Mouse (Mus musculus): ENCODE measurements around the gene Myo10. TPM values are rescaled to one million over a fixed set of nuclear protein-coding genes. Genes with fewer than 3 reads are reported as not detected.

The Myo10 gene
- total RNA-seq, 2 experiments from 2014 or later, result 36.9 to 43.8 TPM

DNA sequence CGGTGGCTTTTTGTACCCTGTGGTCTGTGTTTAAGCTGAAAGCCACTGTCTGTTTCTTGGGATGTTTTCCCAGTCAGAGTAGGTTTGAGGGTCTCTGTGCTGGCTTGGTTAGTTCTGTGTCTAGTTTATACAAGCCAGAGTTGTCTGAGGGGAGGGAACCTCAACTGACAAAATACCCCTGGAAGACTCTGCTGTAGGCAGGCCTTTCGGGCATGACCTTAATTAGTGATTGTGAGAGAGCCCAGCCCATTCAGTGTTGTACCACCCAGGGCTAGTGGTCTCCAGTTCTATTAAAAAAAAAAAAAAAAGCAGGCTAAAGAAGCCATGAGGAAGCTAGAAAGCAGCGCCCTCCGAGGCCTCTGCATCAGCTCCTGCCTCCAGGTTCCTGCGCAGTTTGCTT lies 30.0 kb downstream of the Myo10 start:
- DNase-seq, result no peak

GRCm38 (mm10) chr15:25652933-25653332 lies 30.6 kb downstream of the Myo10 start:
- no peak for DNase-seq

DNA sequence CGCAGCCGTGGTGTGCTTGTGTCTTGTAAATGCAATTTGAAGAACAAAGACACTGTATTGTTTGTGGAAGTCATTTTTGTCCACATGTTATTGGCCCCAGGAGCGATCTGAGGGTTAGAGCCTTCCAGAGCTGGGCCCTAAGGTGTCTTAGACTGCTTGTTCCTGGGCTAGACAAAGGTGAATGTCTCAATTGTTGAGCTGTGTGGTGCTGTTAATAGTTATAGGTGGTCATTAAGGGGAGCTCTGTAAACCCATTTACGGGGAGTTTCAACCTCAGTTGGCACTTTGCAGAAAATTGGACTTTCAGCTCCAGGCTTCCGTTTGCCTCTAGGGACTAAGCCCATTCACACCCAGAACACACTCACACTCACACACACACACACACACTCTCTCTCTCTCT lies 31.4 kb downstream of the Myo10 start:
- DNase-seq, result no peak

DNA sequence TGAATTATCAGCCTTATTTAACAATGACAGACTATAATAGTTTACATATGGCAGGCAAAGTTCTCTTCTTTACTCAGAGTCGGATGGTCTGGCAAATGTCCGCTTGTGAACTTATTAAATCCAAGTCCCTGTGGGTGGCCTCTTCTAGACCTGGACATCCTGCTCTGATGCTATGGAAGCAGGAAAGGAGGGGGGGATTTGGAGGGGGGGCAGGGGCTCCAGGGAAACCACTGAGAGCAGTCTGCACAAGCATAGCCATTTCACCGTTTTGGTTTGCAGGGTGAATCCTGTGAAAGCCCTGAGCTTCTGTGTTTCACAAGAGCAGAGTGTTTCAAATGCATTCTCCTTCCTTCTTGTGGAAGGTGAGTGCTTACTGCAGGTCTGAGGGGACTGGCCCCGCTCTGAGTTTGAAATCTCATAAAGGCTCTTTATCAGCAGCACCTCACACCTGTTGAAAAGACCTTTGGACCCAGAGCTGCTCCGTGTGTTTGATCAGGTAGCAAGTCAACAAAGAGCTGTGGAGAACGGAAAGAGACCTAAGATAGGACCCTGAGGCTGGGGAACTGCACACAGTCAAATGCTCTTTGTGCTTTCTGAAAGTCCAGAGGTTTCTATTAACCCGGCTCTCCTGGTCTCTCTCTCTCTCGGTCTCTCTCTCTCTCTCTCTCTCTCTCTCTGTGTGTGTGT lies 40.7 kb downstream of the Myo10 start:
- DNase-seq, result no peak

- no peak for DNase-seq
These were observed 47.2 kb downstream of the Myo10 start for GRCm38 (mm10) chr15:25669283-25670247.

GRCm38 (mm10) chr15:25673231-25673980 lies 51.1 kb downstream of the Myo10 start:
- DNase-seq, result no peak

GRCm38 (mm10) chr15:25674099-25674931 lies 52.0 kb downstream of the Myo10 start:
- no peak for DNase-seq

- no peak for DNase-seq
These were observed 52.6 kb downstream of the Myo10 start for GRCm38 (mm10) chr15:25674932-25675250.

- no peak for DNase-seq
These were observed 53.0 kb downstream of the Myo10 start for GRCm38 (mm10) chr15:25675359-25675758.

GRCm38 (mm10) chr15:25676056-25676785 lies 53.9 kb downstream of the Myo10 start:
- DNase-seq, result no peak

GRCm38 (mm10) chr15:25679081-25679480 lies 56.8 kb downstream of the Myo10 start:
- peak; percentile 25 for DNase-seq

- DNase-seq, result no peak
These were observed 57.3 kb downstream of the Myo10 start for GRCm38 (mm10) chr15:25679616-25680015.

DNA sequence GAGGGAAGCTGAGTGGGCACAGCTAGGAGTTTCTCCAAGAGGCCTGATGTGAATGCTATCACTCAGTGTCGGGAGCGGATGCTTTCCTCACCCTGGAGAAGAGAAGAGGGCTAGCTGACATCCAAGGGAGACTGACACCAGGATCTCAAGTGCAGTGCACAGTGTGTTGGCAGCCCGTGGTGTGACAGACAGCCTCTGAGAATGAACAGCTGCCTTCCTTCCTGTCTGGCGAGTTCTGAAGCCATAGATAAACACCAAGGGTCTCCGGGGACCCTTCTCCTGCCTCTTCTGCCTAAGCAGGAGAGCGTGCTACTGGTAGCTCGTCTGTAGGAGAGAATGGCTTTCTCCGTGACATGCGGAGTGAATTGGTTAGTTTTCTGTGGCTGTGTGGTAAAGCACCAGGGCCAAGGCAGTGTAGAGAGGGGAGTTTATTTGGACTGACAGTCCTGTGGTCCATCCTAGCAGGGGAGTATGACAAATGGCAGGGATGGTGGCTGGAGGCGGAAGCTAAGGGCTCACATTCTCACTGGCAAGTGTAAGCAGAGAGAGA lies 58.0 kb downstream of the Myo10 start:
- DNase-seq, result peak; percentile 20

GRCm38 (mm10) chr15:25682953-25683507 lies 60.7 kb downstream of the Myo10 start:
- no peak for DNase-seq

GRCm38 (mm10) chr15:25685186-25685585 lies 62.9 kb downstream of the Myo10 start:
- DNase-seq, result no peak

- DNase-seq, result no peak
These were observed 66.3 kb downstream of the Myo10 start for GRCm38 (mm10) chr15:25688424-25689283.

GRCm38 (mm10) chr15:25689477-25689876 lies 67.2 kb downstream of the Myo10 start:
- DNase-seq, result no peak

- no peak for DNase-seq
These were observed 67.9 kb downstream of the Myo10 start for GRCm38 (mm10) chr15:25690066-25690745.

DNA sequence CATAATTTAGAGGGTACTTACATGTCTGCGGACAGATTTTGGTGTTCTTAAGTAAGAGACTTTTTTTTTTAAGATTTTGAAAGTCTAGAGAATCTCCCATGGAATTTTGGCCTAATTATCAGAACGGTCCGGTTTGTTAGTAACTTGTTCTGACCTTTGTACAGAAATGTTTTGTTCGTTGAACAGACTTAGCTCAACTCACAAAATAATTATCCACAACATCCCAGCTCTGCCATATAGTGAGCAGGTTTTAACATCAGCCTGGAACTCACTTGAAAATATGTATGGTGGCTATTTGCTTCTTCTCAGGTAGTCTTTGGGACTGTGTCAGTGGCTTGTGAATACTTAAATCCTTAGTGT lies 68.4 kb downstream of the Myo10 start:
- DNase-seq, result no peak
